13 mouse cellular contexts compared by ENCODE assay signal in the genomic region with DNA sequence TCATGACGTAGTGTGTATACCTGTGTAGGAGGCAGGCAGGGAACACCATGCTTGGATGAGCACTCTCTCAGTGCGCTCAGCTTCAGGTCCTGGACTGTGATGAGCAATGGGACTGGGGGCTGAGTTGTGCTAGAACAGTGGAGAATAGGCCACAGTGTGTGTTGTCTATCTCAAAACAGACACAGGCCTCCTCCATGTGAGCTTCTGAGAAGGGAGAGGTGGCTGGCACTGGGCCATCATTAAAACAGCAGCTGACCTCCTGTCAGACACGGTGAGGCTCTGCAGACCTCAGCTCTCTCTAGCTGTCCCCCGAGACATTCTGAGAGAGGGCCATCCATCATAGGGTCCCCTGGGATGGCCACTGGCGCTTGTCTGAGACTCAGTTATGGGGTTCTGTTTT.
A peak's percentile ranks its signal among the peaks of the same experiment; 100 is the strongest.
DNase-seq lines count a peak whose midpoint lies in the region; ATAC-seq and TF ChIP-seq lines count a peak whose summit lies in the region.
"Had no signal": no experiment of that assay in that cellular context is flagged by ENCODE, and none has a peak within 500 bp of the region (broad histone marks: within the 10 kb centered on the region; RNA-seq: fewer than 3 reads in every experiment).

No protein-coding gene starts in this region.

- WGBS in embryonic facial prominence, embryonic 11.5 days, result 78% methylated on average over 5 of the region's 5 CpGs
- WGBS in embryonic facial prominence, embryonic 10.5 days, result 84% methylated on average over 5 of the region's 5 CpGs
- WGBS in kidney, embryonic 16.5 days, result 51% methylated on average over 5 of the region's 5 CpGs
- WGBS in stomach, embryonic 14.5 days, result 50% methylated on average over 5 of the region's 5 CpGs
- 61% methylated on average over 5 of the region's 5 CpGs for WGBS in stomach, postnatal 0 days
- WGBS in forebrain, embryonic 12.5 days, result 83% methylated on average over 5 of the region's 5 CpGs

- ATAC-seq in embryonic facial prominence, embryonic 11.5 days (replicated peaks; ENCODE audit: insufficient number of reproducible peaks, low FRiP score, low TSS enrichment, low read depth), result 0 out of 2 replicates have a peak, but pooled peaks have one; percentile 24
- peak; percentile 28; the same call in 1 of the 2 replicates for ATAC-seq in kidney, embryonic 16.5 days (ENCODE audit: low FRiP score, low TSS enrichment)
- ATAC-seq in stomach, embryonic 14.5 days (ENCODE audit: insufficient number of reproducible peaks, insufficient read depth, low FRiP score, low read depth), result peak; percentile 44; the same call in 1 of the 2 replicates
- ATAC-seq in stomach, postnatal 0 days (ENCODE audit: low FRiP score, low TSS enrichment), result no peak
- ATAC-seq in forebrain, embryonic 12.5 days (ENCODE audit: low FRiP score), result no peak
- ATAC-seq: forebrain, embryonic 16.5 days had no signal

- no peak overlapping the region; the same call in 1 of the 2 replicates for H3K4me2 ChIP-seq in embryonic facial prominence, embryonic 11.5 days (ENCODE audit: low read depth, low read length)
- H3K4me2 ChIP-seq in kidney, embryonic 16.5 days (replicated peaks; ENCODE audit: low read depth, low read length), result no peak overlapping the region
- no peak overlapping the region for H3K4me2 ChIP-seq in stomach, embryonic 14.5 days (replicated peaks; ENCODE audit: low read depth, low read length)
- no peak overlapping the region for H3K4me2 ChIP-seq in stomach, postnatal 0 days (replicated peaks; ENCODE audit: low read depth)
- no peak overlapping the region for H3K4me2 ChIP-seq in forebrain, embryonic 12.5 days
- H3K4me2 ChIP-seq: lung, embryonic 14.5 days had no signal

- no peaks in the 10 kb centered on the region for H3K9me3 ChIP-seq in embryonic facial prominence, embryonic 11.5 days (replicated peaks; ENCODE audit: control insufficient read depth, low read length)
- no peaks in the 10 kb centered on the region for H3K9me3 ChIP-seq in embryonic facial prominence, embryonic 10.5 days
- no peaks in the 10 kb centered on the region for H3K9me3 ChIP-seq in kidney, embryonic 16.5 days (ENCODE audit: low read length)
- no peaks in the 10 kb centered on the region for H3K9me3 ChIP-seq in stomach, embryonic 14.5 days (ENCODE audit: control insufficient read depth, low read depth, low read length)
- no peaks in the 10 kb centered on the region for H3K9me3 ChIP-seq in stomach, postnatal 0 days (ENCODE audit: control insufficient read depth, low read length)
- H3K9me3 ChIP-seq in forebrain, embryonic 12.5 days, result no peaks in the 10 kb centered on the region

- H3K36me3 ChIP-seq in embryonic facial prominence, embryonic 11.5 days (replicated peaks; ENCODE audit: control insufficient read depth, insufficient read depth, low read depth, low read length), result no peaks in the 10 kb centered on the region
- no peaks in the 10 kb centered on the region for H3K36me3 ChIP-seq in embryonic facial prominence, embryonic 10.5 days (replicated peaks)
- H3K36me3 ChIP-seq in kidney, embryonic 16.5 days (ENCODE audit: insufficient read depth, low read length), result no peaks in the 10 kb centered on the region
- no peaks in the 10 kb centered on the region for H3K36me3 ChIP-seq in stomach, embryonic 14.5 days (ENCODE audit: control insufficient read depth, insufficient read depth, low read length)
- H3K36me3 ChIP-seq in stomach, postnatal 0 days (ENCODE audit: control insufficient read depth, insufficient read depth, low read length), result no peaks in the 10 kb centered on the region
- H3K36me3 ChIP-seq in forebrain, embryonic 12.5 days (replicated peaks), result no peaks in the 10 kb centered on the region

- DNase-seq in embryonic facial prominence, embryonic 11.5 days (ENCODE audit: low spot score), result no peak
- DNase-seq in embryonic facial prominence, embryonic 10.5 days (ENCODE audit: low spot score), result no peak
- no peak for DNase-seq in kidney, adult 18-20 months
- no peak for DNase-seq in stomach, postnatal 0 days (ENCODE audit: low spot score)
- no peak for DNase-seq in frontal cortex, postnatal 10 days (ENCODE audit: low spot score in 2 of 2)
- DNase-seq: cerebellum, adult 18-20 months; gastrocnemius, postnatal 36 days; kidney, adult 2 months; lung, embryonic 14.5 days had no signal

- no peaks in the 10 kb centered on the region for H3K4me1 ChIP-seq in embryonic facial prominence, embryonic 11.5 days (ENCODE audit: control insufficient read depth, insufficient read depth, low read length)
- H3K4me1 ChIP-seq in embryonic facial prominence, embryonic 10.5 days, result peaks cover 32% of the 10 kb centered on the region
- H3K4me1 ChIP-seq in kidney, embryonic 16.5 days (ENCODE audit: insufficient read depth, low read length), result peaks cover 16% of the 10 kb centered on the region
- no peaks in the 10 kb centered on the region for H3K4me1 ChIP-seq in stomach, embryonic 14.5 days (ENCODE audit: control insufficient read depth, insufficient read depth, low read length)
- no peaks in the 10 kb centered on the region for H3K4me1 ChIP-seq in stomach, postnatal 0 days (replicated peaks; ENCODE audit: control insufficient read depth, insufficient read depth)
- peaks cover 19% of the 10 kb centered on the region for H3K4me1 ChIP-seq in forebrain, embryonic 12.5 days

- H3K4me3 ChIP-seq in embryonic facial prominence, embryonic 11.5 days (ENCODE audit: low read depth, low read length), result no peak overlapping the region
- H3K4me3 ChIP-seq in embryonic facial prominence, embryonic 10.5 days, result no peak overlapping the region
- H3K4me3 ChIP-seq in kidney, embryonic 16.5 days (ENCODE audit: low read length), result no peak overlapping the region
- no peak overlapping the region for H3K4me3 ChIP-seq in stomach, embryonic 14.5 days (ENCODE audit: low read depth, low read length)
- no peak overlapping the region for H3K4me3 ChIP-seq in stomach, postnatal 0 days (ENCODE audit: low read depth, low read length)
- H3K4me3 ChIP-seq in forebrain, embryonic 12.5 days (replicated peaks), result no peak overlapping the region

- no peaks in the 10 kb centered on the region for H3K27me3 ChIP-seq in embryonic facial prominence, embryonic 11.5 days (ENCODE audit: control insufficient read depth, insufficient read depth, low read length)
- H3K27me3 ChIP-seq in embryonic facial prominence, embryonic 10.5 days (replicated peaks; ENCODE audit: low read depth, poor library complexity, severe bottlenecking), result no peaks in the 10 kb centered on the region
- H3K27me3 ChIP-seq in kidney, embryonic 16.5 days (ENCODE audit: insufficient read depth, low read length), result no peaks in the 10 kb centered on the region
- H3K27me3 ChIP-seq in stomach, embryonic 14.5 days (ENCODE audit: control insufficient read depth, insufficient read depth, low read length), result no peaks in the 10 kb centered on the region
- H3K27me3 ChIP-seq in stomach, postnatal 0 days (ENCODE audit: control insufficient read depth, insufficient read depth, low read length), result no peaks in the 10 kb centered on the region
- no peaks in the 10 kb centered on the region for H3K27me3 ChIP-seq in forebrain, embryonic 12.5 days

- H3K27ac ChIP-seq in embryonic facial prominence, embryonic 11.5 days (replicated peaks; ENCODE audit: low read depth, low read length), result no peak overlapping the region
- H3K27ac ChIP-seq in embryonic facial prominence, embryonic 10.5 days (replicated peaks), result no peak overlapping the region
- no peak overlapping the region for H3K27ac ChIP-seq in kidney, embryonic 16.5 days (ENCODE audit: low read length)
- H3K27ac ChIP-seq in stomach, embryonic 14.5 days (ENCODE audit: low read length), result no peak overlapping the region
- H3K27ac ChIP-seq in stomach, postnatal 0 days (replicated peaks), result no peak overlapping the region
- H3K27ac ChIP-seq in forebrain, embryonic 12.5 days, result no peak overlapping the region

- H3K9ac ChIP-seq in embryonic facial prominence, embryonic 11.5 days (replicated peaks; ENCODE audit: low read length), result no peak overlapping the region
- no peak overlapping the region for H3K9ac ChIP-seq in kidney, embryonic 16.5 days (replicated peaks; ENCODE audit: low read length)
- no peak overlapping the region for H3K9ac ChIP-seq in stomach, embryonic 14.5 days (replicated peaks; ENCODE audit: low read depth, low read length)
- H3K9ac ChIP-seq in stomach, postnatal 0 days (ENCODE audit: low read length), result no peak overlapping the region
- H3K9ac ChIP-seq in forebrain, embryonic 12.5 days, result no peak overlapping the region
- H3K9ac ChIP-seq: lung, embryonic 14.5 days had no signal

- no peak for TF ChIP-seq CTCF in stomach, postnatal 0 days (IDR thresholded peaks at IDR 0.05; ENCODE audit: low read depth)

- no peak for TF ChIP-seq EP300 in stomach, postnatal 0 days (optimal IDR thresholded peaks at IDR 0.05)

Comparison
In these comparisons a context has a peak if more than half of its experiments do, and no peak if none do; other contexts are left out.
1. ATAC-seq: peak in embryonic facial prominence, embryonic 11.5 days (single experiment), kidney, embryonic 16.5 days (single experiment) and stomach, embryonic 14.5 days (single experiment); none in stomach, postnatal 0 days (single experiment) and forebrain, embryonic 12.5 days (single experiment).